Mouse (Mus musculus): ENCODE measurements around the gene Vars.

- no peak for TF ChIP-seq CTCF (IDR thresholded peaks at IDR 0.05; ENCODE audit: low read depth)
- TF ChIP-seq EP300 (optimal IDR thresholded peaks at IDR 0.05), result no peak
Observed at GRCm38 (mm10) chr17:35001452-35002152, 815 bp downstream of the Vars start.
